Mouse (Mus musculus): ENCODE measurements at regions not wholly inside any gene's neighbourhood (a gene's known extent, or its start where the extent isn't known, plus 50 kb on each side); places are given as distances from the start of the nearest gene placed in this dataset.

DNA sequence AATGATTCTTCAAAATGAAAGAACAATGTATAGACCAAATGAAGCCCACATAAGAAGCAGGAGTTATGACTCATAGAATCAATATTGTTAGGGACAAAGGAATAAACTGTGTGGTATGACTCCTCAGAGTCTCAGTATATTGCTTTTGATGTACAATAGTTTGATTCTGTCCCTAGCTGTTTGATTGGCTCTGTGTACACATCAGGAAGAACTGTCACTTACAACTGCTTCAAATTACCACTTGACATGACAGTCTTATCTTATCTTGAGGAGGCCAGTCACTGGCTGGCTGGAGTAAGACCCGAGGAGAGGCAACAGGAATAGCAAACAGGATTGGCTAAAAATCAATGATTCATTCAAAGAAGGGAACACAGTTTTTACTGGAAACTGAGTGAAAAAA lies 1333.5 kb upstream of the Gm38303 start:
- no peak for DNase-seq (ENCODE audit: low read depth, low spot score)

- DNase-seq (ENCODE audit: low read depth, low spot score), result no peak
Measured at GRCm38 (mm10) chr3:11639329-11639728, 1303.8 kb upstream of the Gm38303 start.

DNA sequence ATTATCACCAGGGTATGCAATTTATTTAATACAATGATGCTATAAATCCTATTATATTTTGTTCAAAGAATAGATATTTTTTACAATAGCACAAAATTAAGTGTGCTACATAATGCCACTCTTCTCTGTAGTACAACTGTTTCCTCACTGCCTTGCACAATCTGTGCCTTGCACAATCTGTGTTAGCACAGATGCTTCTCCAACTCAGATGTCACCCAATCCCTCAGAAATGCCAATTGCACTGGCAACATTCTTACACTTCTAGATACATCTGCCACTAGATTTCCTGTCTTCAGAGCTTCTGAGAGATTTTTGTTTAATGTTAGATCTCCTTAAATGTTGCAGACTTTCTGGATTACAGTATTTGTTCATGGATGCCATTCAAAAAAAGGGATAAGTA lies 1266.0 kb upstream of the Gm38303 start:
- DNase-seq (ENCODE audit: low read depth, low spot score), result no peak

DNA sequence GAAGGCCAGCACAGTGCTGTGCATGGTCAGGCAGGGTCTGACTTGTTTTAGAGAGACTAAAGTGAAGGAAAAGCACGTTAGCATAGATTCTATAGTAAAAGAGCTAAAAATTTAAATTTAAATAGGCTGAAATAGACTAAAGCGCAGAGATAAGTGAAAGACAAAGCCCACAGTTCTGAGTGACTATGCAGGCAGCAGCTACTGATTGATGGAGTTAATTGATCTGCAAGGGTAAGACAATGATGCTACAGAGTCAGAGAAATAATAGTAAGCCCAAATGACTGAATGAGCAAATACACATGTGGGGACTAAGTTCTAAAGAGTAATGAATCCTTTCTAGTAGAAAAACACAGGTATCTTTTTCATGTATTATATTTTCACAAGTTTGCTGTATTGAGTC lies 1228.4 kb upstream of the Gm38303 start:
- no peak for DNase-seq (ENCODE audit: low read depth, low spot score)

GRCm38 (mm10) chr3:11562901-11563300 lies 1227.4 kb upstream of the Gm38303 start:
- DNase-seq (ENCODE audit: low read depth, low spot score), result peak; percentile 18

All from WW6 (cell line).